Mouse (Mus musculus) spleen, postnatal 14 days (tissue): Measurements from ENCODE around the gene Bysl.
"Not testable (repeated sequence)": the region's sequence is repeated elsewhere in the genome, so short reads cannot be mapped to it uniquely, and the experiment has no call there.

Experiments
- DNase-seq, 2 experiments: peaks; one replicate each; pipeline ENCODE4 v3.0.0; 2021 to 2022; ENCODE audit warnings: low spot score in 2 of 2

Bysl gene

DNA sequence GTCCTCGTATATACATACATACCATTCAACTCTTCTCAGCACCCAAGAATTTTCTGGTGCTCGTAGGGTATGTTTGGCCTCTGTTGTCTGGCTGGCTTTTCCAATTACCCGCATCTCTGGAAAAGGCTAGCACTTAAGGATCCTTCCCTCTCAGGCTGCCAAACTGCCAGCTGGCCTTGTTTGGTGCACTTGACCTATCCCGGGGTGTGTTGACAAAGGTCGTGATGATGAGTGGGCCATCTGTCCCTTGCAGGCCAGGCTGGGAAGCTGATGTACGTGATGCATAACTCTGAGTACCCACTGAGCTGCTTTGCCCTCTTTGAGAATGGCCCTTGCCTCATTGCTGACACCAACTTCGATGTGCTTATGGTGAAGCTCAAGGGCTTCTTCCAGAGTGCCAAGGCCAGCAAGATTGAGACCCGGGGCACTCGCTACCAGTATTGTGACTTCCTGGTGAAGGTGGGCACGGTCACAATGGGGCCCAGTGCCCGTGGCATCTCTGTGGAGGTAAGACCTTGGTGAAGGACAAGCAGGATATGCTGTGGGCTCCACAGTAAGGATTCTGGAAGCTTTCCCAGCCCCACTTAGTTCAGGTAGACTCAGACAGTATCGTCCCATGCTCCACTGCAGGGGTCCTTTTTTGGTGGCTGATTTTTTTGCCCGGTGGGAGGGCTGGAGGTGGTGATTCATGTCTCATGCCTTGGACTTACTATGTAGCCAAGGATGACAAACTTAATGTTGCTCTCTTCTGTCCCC, 7.4 kb upstream of the Bysl start:
- DNase-seq = no peak

DNA sequence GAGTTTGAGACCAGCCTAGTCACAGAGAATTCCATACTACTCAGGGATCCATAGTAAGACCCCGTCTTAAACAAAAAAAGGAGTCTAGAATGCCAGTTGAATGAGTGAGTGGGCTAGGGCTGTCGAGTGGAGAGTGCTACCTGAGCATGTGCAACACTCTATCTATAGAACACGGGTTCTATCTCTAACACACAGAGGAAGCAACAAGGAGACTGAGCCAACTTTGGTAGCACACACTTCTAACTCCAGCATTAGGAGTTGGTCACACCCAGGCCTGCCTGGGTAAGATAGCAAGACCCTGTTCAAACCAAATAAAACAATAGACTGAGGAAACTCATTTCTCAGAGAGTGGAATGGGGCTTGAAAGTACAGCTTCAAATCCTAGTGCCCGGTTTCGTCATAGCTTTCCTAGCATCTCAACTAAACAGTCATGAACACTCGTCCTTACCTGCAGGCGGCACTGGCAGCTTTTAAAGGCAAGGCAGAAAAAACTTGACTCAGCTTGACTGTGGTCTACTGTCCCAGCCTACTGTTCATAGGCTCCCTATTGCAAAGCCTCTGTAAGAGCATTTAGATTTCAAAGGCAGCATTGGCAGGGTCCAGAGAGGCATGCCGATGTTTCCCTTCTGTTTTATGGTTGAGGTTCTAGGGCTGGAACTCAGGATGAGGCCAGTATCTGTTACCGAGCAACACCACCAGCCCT, 6.5 kb upstream of the Bysl start:
- no peak for DNase-seq

DNA sequence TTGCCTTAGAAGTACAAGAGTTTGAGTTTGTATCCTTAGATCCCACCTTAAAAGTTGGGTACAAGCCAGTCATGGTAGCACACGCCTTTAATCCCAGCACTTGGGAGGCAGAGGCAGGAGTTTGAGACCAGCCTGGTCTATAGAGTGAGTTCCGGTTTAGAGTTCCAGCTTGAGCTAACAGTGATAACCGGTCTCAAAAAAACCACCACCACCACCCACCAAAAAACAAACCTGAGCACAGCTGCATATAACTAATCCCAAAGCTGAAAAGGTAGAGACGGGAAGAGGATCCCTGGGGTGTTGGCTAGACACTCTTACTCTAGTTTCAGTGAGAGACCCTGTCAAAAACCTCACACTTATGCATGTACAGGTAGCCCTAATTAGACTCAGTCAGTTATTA, 5.4 kb upstream of the Bysl start:
- DNase-seq = no peak

DNA sequence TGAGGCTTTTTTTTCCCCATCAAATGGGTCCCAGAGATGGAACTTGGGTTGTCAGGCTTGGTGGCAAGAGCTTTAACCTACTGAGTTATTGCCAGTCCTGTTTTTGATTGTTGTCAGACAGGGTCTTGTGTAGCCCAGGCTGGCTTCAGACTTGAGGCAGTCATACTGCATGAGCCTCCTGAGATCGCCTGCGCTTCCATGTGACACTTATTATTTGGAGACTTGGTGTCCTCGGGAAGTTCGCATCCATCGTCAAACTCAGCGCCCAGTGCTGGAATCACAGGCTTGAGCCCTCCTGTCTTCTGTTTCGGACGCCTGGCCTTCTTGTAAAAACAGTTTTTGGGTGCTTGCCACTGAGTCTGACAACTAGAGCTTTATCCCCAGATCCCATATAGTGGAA, 4.8 kb upstream of the Bysl start:
- DNase-seq = no peak

DNA sequence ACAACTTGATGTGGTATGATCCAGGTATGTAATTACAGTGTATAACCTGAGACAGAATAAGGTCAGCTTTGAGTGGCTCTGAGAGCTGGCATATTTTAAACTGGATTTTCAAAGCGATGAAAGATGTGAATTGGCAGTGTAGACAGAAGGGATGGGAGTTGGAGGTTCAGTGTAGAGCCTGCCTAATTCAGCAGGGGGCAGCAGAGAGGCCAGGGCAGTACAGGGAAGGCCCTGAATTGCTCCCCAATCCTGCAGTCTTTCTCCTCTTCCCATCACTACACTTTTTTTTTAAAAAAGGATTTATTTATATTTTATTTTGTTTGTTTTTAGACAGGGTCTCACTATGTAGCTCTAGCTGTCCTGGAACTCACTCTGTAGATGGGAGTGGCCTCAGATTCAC, 2.7 kb upstream of the Bysl start:
- DNase-seq = no peak

DNA sequence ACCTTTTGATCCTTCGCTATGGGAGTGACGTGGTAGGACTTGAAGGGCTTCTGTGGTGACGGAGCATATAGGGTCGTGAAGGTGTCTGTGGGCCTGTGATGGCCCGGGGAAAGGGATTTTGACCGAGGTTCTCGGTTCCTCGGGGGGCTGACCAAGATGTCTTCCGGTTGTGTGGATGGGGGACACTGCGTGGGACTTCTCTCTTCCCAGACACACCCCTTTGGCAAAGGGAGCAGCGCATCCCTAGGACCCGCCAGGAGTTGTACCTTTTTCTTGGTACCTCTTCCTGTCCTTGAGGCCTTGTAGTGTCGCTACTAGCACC, 330 bp upstream of the Bysl start:
- no peak for DNase-seq

DNA sequence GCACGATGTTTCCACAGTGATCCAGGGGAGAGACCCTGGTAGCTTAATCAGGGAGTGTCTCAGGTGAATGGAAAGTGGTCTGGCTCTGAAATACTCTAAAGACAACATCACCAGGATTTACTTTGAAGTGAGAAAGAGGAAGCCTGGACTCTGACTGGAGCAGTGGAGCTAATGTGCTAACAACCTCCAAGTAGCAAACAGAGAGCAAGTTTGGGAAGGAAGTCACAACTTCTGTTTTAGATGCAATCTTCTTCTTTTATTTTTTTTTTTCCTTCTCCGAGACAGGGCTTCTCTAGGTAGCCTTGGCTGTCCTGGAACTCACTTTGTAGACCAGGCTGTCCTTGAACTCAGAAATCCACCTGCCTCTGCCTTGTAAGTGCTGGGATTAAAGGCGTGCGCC, 2.1 kb downstream of the Bysl start:
- no peak for DNase-seq

DNA sequence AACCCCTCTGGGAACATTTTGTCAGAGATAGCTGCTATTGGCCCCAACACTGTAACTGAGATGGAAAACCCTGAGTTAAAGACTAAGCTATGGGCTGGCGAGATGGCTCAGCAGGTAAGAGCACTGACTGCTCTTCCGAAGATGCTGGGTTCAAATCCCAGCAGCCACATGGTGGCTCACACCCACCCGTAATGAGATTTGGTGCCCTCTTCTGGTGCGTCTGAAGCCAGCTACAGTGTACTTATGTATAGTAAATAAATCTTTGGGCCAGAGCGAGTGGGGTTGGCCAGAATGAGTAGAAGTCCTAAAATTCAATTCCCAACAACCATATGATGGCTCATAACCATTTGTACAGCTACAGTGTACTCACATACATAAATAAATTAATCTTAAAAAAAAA, 5.1 kb downstream of the Bysl start:
- DNase-seq = no peak

DNA sequence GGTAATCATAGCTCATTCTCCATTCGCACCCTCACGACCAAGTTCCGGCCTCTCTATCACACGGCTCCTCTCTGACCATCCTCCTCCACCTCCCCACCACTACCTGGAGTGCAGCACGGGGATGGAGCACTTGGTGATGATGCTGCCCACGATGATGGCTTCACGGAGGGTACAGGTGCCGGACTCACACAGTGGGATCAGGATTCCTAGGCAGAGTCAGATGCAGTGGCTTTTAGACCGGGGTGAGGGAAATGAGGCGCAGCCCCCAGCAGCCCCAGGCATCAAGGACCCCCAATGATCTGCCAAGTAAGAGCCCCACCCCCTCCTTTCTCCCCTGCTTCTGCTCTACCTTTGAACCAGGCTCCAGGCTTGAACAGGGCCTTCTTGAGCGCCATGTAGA, 9.0 kb downstream of the Bysl start:
- DNase-seq = no peak

DNA sequence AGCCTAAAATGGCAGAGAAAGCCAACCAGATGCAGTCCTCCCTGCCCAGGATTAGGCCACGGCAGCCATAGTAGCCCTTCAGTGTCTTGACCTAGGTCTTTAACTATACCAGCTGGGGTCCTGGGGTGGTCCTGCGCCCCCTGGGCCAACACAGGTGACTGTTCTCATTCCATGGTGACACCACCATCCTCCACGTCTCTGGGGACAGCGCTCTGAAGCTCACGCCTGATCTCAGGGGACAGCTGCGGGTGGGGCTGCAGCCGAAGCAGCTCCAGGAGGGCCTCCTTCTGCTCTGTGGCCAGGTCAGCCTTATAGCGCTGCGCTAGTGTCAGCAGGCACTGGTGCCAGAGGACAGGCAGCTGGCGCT, 9.9 kb downstream of the Bysl start:
- no peak for DNase-seq

DNA sequence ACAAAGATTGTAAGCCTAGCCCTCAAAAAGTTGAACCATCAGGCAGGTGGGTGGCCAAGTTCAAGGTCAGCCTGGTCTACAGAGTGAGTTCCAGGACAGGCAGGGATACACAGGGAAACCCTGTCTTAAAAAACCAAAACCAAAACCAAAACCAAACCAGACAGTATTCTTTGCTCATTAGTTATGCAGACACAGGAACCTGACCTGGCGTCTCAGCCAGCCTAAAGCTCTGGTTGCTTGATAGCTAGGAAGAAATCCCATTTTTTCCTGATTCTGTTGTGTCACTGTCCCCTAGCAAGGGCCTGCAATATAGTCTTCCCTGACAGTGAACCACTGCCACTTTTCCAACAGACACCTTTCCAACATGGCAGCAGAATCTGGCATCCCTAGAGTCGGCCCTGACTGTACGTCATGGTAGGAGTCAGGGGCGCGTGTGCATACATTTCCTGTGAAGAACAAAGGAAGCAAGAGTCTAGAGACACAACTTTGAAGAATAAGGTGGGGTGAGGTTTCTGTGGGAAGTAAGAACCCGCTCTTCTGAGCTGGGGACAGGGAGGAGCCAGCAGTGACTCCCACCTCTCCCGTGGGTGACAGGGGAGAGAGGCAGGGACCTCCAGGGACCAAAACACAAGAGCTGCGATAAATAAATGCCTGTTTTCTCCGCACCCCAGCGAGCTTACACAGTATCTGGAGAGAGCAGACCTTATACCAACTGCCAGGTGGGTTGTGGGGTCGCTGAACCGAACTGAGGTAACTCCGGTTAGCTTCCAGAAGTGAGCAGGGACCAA, 10.5 kb downstream of the Bysl start:
- DNase-seq = no peak

DNA sequence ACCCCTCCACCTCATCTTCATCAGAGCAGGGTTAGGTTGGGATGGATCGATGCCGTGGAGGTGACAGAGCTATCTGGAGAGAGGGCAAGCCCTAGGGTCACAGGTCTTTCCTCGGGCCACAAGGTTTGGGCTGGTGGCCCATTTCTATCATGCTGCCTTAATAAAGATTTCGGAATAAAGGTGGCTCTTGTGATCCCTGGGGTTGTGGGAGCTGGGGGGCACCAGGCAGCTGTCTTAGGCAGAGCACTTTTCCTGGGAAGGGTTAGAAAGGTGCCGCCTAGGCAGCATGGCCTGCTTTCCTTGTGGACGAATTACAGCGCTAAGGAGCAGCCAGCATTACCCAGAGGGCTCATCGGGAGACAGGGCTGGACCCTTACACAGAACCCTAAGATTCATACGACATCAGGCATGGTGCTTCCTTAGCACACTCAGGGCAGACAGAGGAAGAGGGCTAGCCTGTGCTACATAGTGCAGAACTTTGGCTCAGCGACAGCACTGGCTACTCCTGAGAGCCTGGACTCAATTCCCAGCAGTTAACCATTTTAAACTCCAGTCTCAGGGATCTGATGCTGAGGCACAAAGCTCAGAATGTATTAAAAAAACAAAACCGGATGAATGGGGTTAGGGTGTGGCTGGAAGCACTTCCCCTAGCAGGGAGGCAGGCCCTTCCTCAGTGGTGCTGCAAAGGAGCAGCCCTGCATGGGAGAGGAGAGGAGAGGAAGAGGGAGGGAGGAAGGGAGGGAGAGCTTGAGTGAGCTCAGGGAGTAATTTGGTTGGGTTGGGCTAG, 11.6 kb downstream of the Bysl start:
- DNase-seq = no peak

DNA sequence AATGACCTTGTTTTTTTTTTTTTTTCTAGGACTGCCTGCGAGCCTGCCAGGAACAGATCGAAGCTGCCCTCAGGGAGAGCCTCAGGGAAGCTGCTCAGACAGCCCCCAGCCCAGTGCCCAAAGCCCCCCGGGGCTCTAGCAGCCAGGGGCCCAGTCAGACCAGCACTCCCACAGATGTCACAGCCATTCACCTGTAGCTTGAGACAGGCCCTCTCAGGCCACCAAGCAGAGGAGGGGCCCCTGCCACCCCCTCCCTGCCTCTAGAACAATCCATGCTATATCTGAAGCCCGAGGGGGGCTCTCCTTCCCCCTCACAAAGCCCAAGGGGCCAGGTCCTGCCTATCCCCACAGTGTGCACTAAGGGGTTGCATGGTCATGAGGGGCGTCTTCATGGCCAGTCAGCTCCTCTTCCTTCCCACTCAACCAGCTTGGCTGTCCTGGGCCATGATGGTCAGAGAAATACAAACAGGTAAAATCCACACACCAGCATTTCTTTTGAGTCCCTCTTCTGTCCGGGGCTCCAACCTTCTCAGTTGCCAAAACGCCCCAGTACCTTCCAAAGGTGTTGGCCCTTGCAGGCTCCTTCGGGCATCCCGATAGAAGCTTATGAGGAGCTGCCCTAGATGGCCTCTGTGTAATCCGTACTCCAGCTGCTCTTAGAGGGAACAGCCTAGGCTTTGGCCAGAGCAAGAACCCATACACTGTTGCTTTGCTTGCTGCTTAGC, 12.6 kb downstream of the Bysl start:
- DNase-seq = not testable (repeated sequence)

DNA sequence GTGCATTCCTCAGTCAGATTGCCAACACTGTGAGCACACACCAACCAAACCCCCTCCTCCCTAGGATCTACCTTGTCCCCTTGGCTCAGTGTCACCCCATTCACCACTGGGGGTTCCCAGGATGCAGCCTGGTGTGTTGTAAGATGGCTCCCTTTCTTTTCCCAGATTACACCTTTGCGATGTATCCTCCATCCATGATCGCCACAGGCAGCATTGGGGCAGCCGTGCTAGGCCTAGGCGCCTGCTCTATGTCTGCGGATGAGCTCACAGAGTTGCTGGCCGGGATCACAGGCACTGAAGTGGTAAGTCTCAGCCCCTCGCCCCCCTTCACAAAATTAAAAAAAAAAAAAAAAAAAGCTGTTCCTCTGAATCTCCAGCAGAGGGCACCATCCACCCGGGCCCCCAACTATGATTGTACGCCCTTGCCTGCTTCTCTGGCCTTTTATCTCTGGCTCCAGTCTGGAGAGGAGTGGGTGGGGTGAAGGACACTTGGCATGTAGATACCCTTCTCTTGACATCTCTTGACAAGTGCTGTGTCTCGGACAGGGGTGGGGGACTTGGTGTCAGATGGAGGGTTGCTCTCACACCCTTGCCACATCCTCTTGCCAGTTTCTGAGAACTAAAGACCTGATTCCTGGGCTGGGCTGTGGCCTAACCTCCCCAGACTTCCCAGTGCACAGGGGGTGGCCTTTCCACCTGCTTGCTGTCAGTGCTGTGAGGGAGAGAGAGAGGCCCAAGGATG, 13.3 kb downstream of the Bysl start:
- peak; percentile 44 to 58 for DNase-seq

DNA sequence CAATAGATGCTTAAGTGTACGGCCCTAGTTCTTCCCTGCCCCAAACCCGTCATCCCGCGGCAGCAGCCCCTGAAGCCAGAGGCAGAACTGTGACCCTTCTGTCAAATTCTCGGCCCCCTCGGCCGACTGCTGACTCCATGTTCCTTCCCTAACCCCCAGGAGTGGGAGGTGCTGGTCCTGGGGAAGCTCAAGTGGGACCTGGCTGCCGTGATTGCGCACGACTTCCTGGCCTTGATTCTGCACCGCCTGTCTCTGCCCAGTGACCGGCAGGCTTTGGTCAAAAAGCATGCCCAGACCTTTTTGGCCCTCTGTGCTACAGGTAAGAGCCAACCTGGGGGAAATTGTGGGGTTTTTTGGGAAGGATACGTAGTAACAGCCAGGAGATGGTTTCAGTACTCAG, 14.0 kb downstream of the Bysl start:
- no peak for DNase-seq

DNA sequence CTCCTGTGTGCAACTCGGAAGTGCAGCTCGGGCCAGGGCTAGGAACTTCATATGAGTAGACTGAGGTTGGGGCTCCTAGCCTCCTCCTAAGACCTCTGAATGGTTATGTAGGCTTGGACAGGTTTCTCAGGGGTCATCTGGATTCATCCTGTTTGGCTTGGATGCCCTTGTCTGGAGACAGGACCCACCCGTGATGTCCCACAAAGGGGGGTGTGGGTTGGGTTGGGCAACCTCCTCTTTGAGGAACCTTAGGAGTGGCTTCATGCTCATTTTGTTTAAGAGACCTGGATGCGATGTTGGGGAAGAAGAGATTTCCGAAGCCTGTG, 14.5 kb downstream of the Bysl start:
- DNase-seq = no peak

DNA sequence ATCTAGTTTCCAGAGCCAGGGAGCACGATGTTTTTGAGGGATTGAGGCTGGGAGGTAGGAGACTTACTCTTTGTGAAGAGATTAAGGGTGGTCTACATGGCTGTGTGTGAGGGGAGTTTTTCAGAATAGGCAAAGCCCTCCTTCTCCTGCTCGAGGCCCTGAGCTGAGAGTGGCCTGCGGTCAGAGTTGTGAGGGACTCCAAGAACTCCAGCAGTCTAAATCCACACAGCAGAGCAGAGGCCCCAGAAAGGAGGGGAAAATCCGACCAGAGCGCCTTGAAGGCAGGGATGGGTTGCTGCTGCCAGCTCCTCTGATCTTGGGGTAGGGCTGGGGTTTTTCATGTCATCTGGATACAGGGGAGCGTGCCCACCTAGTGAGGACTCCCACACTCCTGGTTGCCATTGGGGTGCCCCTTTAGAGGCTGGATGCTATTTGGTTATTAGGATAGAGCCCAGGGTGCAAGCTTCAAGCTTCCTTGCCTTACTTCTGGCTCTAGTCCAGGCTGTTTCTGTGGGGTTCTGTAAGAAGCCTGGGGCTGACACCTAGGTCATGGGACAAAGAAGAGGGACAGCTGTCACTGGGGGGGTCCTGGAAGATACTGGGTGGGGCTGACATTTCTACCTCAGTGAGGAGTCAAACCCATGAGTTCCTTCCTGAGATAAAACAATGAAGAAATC, 15.0 kb downstream of the Bysl start:
- DNase-seq = no peak

DNA sequence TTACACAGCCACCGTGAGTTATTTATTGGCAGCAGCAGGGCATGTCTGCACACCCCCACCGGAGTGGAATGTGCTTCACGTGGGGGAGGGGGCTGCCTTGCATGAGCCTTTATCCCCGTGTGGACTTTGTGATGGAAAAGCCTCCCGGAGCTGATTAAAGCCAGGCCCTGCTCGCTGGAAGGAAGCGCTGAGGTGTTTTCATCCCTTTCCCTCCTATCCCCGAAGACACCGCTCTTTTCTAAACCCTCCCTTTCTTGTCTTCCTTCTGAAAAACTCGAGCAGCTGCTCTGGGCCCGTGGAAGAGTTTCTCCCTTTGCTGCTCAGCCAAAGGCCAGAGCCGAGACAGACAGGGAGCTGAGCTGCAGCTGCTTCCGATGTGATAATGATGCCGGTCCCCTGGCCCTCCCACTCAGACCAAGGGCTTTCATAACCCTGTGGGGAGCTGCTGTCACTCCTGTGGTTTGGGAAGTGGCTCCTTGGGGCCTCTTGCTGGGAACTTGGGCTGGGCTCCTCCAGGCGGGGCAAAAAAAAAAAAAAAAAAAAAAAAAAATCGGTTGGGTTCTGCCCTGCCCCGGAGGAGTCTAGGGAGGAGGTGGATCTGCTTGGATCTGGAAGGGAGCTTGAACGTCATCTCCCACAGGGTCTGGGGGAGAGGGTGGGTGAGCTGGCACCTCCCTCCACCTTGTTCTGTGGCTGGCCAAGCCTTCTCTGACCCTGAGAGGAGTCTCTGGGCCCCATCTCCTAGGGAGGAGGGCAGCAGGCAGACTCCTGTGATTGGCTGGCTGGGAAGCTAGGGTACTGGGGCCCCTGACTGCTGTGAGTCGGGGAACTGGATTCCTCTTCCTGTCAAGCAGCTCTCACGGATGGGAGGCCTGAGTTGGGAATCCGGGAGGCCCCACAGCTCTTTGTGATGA, 15.8 kb downstream of the Bysl start:
- peak in 1 of 2 experiments; percentile 48 for DNase-seq

DNA sequence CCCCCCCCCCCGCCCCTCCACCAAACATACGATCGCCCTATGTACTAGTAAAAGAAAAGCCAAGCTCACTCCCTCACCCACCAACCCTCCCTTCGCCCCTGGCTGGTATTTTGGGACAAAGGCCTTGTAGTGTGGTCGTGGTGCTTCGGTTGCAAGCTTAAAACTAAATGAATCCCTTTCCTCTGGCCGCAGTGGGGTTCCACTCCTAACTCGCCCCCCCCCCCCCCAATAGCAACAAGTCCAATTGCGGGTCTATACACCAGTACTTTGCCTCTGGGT, 16.4 kb downstream of the Bysl start:
- no peak for DNase-seq
